Mouse (Mus musculus) c-Kit-negative CD71-positive TER-119-positive erythroid progenitor cells, embryonic 14.5 days (primary cell): ENCODE results near the gene Id1.

Experiments used
- DNase-seq: peaks from one replicate; pipeline ENCODE4 v3.0.0-alpha.2; 2013; ENCODE audit warnings: low read depth, low spot score

Id1 gene

DNA sequence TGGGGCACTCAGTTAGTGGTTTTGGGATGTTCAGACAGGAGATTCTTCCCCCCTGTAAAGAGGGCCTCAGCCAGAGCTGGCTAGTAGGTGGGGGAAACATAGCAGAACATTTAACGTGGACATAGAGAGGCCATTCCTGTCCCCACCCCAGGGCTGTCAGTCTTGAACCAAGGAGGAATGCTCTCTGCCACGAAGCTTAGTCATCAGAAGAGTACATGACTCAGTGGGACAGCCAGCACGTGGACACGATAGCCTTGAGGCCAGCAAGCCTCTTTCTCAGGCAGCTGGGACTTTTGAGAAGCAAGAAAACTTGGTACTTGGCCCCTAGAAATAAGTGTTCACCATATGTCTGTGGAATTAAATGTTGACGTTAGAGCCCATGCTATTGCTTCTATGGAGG, 46.6 kb downstream of the Id1 start:
- DNase-seq, result no peak

DNA sequence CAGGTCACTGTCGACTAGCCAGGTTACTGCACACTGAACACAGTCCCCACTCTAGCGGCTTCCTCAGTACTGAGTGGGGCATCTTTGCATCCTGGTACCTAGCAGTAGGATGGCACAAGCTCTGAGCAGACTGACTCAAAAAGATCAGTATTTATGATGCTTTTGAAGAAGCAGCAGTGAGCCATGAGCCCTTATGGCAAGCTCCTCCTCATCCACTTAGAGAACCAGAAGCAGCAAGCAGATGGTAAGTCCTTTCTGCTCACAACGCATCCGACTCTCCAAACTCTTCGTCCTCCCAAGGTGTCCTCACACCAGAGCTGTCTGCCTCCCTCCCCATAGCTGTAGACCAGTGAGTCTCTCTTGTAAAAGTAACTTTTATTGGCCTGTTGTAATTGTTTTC, 47.2 kb downstream of the Id1 start:
- DNase-seq, result no peak

DNA sequence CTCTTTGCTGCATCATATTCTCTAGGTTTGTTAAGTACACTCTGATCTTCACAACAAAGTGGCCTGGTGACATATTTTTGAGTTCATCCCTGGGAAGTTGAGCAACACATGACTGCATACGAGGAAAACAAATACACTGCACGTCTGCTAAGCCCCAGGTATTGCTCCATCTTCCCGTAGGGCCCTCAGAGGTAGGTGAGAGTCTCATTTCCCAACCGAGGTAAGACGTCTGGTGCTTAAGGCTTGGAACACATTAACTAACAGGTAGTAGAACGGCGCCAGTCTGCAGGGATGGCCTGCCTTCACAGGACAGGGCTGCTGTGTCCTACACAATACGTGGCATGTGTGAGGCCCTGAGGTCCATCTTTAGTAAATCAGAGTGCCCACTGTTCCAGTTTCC, 48.6 kb downstream of the Id1 start:
- DNase-seq, result no peak

DNA sequence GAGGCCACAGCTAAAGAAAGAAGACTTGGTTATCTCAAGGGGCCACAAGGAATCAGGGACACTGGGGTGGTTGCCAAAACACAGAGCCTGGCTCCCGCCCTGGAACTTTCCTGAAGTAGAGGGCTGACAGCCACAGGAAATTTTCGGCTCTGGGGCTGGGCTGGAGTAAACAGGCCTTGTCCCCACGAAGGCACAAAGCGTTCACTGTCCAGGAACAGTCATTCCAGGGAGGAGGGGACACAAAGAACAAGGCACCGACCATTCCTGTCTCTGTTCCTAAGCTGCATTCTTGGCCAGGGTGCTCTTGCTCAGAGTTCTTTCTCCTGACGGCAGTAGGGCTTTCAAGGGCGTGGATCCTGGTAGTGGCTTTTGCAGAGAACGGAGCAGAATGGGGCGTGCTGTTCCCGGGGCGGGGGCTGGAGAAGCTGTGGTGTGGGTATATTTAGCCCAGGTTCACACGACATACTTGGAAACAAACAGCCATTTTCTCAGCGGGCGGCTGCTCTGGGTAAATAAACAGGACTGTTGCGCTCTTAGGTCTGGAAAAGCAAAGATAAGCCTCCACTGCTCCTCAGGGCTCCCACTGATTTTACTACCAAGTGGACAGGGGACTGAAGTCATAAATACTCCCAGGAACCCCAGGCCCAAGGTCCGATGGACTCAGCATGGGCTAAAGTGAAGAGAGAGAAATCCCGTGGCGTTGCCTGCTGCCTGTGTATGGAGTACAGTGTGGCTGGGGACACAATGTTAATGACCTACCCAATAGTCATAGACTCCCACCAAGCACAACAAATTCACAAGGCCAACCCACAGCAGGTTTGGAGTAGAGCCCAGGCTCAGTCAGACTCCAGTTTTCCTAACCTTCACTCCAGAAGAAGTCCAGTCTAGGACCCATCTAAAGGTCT, 49.6 kb downstream of the Id1 start:
- DNase-seq, result no peak
